Mouse (Mus musculus) mesoderm, embryonic 11.5 days (tissue): ENCODE results near the gene Otof.

ENCODE experiments used
- DNase-seq: peaks from one replicate; pipeline ENCODE4 v3.0.0-alpha.2; 2012; ENCODE audit warnings: low read depth, low spot score

Otof gene

DNA sequence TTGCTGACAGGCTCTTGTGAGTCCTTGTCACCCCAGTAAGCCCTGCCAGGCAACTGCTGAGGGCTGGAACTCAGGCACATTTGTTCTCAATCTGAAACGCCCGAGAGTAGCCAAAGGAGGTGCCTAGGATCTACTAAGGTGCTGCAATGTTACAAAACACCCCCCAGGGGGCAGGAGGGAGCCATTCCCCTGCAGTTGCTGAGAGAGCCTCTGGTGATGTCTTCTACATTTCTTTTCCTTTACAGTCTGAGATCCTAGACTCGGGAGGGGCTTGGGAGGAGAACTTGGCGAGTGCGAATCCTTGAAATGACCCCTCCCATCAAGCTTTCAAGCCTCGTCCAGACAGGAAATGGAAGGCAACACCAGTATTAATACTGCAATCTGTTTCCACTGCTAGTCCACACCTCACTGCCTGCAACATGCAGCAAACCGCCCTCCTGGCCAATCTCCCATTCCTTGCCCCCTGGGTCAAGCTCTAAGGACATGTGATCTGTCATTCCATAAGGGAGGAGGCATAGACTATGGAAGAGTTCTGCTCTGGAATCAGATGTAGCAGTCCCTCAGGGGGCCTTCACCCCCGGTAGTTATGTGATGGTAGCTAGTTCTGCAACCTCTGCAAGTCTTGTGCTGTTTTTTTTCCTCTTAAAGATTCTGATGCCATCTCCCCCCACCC lies 38.0 kb downstream of the Otof start:
- peak; percentile 73 for DNase-seq

DNA sequence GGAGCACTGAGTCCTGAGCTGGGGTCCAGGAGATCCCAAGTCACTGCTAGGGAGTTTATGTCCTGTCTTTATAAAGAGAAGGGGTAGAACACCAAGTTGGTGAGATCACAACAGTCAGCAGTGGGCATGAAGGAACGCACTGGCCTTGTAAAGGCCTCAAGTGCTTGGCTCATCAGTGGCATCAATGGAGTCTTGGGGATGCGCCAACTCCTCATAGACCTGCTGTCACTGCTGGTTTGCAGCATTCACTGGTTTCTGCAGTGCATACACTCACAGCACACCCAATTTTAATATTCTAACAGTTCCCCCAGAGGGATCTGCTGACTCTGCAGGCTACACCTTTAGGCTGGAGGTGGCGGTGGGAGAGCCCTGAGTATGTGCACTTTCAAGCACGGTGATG lies 38.6 kb downstream of the Otof start:
- DNase-seq = no peak

DNA sequence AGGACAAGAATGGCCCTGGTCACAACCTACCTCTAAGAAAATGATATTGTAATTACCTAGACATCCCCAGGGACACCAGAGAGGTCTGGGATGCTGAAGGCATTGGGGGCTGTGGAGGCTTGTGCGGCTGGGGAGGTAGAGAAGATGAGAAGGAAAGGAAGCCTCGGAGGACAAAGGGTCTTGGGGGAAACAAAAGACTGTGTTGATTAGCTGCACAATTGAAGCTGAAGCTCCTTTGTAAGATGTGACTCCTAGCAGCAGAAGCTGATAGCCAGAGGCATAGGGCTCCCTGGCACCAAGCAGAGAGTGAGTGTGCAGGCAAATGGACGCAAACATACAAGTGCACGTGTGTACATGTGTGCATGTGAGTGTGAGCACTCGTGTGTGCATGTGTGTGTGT lies 45.1 kb downstream of the Otof start:
- DNase-seq = no peak

DNA sequence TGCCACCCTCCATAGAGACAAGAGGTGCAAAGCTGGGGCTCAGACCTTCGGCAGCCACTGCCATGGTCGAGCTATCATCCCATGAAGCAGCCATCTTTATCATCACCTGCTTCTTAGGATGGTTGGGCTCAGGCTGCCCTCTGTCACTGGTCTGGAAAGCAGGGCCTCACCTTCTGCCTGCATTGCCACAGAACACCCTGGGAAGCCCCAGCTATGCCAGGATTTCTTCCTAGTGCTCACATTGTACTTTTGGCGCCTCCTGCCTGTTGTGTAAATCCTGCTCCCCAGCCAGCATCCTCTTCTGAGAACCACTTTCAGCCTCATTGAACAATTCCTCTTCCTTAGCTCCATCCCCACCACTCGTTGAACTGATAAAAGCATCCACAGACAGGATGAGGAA lies 45.9 kb downstream of the Otof start:
- no peak for DNase-seq

DNA sequence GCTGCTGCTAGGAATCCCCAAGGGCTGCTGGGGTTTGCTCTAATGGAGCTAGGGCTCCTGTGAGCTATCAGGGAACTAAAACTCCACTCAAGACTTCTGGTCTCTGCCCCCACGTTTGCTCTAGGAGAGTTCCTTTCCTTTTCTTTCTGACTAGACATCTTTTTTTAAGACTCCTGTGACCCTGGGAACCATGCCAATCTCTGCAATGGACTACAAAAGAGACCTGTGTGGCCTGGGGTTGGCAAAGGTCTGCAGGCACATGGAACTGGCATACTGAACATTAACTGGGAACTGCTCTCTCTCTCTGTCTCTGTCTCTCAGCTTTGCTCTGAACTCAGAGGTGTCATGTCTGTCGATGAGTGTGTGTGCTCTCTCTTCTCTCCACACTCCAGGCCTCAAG lies 46.4 kb downstream of the Otof start:
- no peak for DNase-seq

DNA sequence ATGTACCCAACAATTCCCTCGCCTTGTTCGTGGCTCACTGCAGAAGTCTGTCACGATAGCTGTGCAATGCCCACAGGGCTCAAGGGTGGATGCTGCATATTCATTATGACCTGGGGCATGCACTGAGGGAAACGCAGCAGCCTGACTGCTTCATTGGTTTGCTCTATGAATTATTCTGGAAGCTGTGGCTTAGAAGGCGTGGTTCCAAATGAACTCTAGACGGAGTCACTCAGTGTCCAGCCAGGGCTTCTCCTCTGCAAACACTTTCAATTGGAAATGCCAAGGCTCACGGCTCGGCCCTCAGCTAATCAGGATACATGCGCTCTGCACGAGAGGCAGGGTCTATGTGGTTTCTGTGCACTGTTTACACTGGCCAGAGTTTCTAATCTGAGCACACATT lies 50.2 kb downstream of the Otof start:
- no peak for DNase-seq

DNA sequence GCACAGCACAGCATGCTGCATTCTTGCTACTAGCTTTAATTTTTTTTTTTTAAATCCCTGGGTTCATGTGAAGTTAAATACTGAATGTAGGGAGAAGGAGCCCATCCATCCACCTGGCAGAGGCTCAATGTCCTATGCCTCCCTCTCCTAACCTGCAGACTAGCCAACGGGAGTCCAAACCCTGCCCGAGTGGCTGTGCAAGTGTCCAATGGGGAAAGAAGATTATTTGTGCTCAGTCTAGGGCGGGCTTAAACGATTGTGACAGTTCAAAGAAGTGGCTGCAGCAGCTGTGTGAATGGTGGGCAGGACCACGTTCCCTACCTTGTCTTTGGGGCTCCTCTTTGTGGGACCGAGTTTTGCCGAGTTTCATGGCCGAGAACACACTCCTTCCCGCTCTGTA lies 54.9 kb downstream of the Otof start:
- peak; percentile 33 for DNase-seq

DNA sequence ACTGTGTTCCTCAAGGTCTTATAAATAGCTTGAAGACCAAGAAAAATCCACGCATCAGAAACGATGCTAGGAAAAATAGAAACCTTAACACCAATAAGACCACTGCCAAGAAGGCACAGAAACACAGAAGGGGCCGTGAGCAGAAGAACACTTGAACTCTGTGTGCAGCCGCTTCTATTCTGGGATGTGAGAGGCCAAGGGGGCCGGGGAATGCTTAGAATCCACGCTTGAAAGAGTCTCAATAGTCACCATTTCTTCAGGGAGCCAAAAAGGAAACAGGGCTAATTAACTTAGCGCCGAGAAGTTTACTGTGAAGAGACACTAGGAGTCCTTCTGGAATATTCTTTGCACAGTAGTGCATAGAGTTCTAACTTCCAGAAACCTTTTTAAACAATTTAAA lies 60.6 kb downstream of the Otof start:
- DNase-seq = peak; percentile 26

DNA sequence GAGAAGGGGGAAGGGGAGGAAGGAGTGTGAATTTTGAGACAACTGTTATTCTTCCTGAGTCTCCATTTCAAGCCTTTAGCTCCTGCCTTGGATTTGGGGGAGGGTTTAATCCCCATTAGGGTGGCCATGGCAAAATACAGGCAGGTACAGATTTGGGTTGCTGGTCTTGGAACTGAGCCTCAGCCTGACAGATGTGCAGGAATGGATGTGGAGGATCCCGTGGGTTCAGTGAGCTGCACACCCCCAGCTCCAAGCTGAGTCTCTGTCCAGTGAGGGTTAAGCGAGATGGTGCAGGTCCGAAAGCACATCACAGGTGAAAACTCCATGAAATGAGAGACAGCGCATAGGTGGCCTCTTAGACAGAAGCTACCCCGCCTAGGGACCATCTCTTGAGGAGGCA lies 61.2 kb downstream of the Otof start:
- no peak for DNase-seq

DNA sequence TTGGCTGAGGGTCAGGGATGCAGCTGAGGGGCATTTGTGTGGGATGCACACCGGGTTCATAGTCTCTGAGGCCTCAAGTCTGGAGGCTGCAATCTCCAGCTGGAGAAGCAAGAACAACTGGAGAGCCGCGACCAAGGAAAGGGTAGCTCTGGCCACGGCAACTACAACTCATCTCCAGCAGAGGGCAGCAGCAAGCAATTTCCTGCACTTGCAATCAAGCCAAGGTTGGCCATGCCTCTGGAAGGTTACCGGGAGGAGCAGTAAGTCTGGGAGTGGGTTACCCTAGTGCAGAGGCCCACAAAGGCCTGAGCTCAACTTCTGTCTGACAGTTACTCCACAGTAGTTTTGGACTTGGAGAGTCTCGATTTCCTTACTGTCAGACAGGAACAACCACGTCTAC lies 70.3 kb downstream of the Otof start:
- peak; percentile 79 for DNase-seq

DNA sequence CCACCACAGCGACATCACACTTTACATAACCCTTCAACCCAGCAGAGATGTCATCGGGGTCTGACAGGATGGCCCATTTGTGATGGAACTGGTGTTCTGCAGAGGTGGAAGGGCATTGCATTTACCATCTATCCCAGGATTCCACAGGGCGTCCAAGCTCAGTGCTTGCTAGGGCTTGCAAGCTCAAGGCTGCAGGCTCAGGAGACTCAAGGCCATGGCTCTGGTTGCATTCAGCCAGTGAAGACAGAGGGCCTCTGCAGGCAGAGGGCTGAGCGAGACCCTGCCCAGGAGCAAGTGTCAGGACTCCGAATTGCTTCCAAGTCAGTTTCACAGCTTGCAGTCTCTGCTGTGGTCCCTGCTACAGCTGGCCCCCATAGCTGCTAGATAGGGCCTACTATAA lies 71.9 kb downstream of the Otof start:
- DNase-seq = no peak

DNA sequence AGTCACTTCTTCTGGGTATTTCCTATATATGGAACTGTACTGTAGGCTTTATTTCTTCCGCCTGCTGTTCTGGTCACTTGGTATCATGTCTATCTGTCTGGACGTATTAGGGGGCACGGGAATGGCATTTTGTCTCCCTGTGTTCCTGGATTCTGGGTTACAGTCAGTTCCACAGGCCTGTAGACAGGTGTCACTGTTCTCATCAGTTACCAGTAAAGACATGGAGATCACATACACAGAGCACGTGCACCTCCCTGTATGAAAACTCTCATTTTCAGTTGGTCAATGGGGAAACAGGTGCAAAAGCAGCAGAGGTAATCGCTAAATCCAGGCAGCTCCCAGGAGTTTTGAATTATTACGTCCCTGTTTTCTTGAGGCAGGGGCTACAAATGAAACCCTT lies 74.0 kb downstream of the Otof start:
- DNase-seq = no peak

DNA sequence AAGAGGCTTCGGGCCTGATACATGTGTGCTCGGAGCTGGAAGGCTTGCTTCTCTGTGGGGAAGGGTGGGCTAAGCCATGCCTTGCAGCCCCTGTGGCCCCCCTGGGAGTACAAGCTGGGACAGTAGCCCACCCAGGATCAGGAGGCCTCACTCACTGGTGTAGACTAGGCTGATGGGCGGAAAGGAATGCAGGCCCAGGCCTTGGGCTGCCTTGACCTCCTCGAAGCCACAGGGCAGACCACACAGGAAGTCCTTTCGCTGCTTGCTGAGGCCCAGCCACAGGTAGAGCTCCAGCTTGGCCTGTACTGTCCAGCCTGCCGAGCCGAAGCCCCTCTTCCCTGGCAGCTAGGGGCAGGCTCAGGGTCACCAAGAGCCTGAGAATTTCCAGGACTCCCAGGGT lies 78.9 kb downstream of the Otof start:
- peak; percentile 13 for DNase-seq

DNA sequence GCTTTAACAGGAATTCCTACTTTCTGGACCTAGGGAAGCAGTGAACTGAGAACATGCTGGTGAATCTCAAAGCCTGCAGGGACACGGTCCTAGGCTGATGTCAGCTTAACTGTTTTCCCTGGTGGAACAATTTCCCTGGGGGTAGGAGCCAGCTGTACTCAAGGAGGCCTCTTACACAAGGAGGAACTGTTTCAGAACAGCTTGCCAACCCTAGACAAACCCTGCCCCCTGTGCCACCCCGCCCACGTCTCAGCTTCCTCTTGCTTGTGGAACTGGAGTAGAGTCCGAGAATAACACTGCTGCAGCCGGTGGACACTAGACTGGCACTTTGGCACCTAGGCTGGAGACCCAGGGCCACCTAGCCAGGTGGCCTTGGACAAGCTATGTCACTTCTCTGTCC lies 92.3 kb downstream of the Otof start:
- DNase-seq = no peak

DNA sequence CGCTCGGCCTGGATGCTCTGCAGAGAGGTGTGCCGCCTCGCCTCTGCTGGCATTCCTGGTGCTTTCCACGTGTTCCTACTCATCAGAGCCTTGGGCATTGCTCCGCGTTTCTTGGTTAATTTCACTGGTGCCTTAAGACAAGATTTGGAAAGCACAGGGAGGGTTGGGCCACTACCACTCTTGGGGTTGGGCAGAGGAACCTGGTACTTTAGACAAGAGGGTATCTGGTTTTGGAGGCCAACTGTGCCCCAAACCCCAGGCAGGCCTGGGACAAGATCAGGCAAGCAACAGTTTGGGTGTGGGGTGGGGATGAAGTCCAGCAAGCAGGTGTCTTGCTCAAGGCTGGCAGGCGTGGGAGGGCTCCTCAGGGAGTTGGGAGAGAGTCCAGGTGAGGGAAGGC lies 94.3 kb downstream of the Otof start:
- DNase-seq = no peak

DNA sequence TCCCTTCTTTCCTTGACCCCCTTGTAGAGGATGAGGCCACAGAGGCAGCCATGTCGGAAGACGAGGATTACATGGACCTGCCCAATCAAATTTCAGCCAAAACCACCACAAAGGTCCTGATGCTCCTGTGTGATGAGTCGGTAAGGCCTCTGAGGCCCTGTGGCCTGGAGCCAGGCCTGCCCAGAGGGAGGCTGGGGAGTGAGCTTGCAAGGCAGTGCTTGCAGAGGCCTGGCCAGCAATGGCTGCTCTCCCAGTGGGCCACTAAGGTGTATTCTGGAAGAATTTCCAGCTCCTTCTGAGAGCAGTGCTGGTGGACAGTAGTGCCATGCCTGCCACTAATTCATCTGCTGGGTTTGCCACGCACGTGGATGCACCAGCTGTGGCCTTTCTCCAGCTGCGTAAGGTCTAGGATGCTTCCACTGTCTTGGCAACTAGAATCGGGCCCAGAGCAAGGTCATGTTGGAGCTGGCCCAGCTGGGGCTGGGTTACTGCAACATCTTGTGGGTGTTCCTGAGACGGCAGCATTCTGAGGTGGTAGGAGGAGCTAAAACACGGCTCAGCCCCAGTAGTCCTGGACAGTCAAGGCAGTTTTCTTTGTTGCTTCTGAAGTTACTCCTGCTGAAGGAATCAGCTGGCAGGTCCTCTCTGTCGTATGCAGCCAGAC lies 103.2 kb downstream of the Otof start:
- DNase-seq = no peak

DNA sequence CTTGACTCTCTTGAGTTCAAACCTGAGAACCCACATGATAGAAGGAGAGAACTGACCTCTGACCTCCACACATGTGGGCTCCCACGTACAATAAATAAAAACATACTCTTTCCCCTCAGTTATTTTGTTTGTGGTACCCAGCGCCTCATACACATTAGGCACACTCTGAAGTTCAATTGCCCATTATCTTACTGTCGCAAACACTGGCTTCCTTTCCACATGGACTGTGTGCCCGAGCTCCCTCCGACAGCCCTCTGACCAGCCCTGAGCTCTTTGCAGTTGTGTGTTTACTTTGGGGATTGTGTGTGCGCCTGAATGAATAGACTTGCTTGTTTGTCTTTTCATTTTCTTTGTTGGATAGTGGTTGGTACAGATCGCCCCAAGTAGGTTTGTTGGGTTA lies 105.1 kb downstream of the Otof start:
- no peak for DNase-seq

DNA sequence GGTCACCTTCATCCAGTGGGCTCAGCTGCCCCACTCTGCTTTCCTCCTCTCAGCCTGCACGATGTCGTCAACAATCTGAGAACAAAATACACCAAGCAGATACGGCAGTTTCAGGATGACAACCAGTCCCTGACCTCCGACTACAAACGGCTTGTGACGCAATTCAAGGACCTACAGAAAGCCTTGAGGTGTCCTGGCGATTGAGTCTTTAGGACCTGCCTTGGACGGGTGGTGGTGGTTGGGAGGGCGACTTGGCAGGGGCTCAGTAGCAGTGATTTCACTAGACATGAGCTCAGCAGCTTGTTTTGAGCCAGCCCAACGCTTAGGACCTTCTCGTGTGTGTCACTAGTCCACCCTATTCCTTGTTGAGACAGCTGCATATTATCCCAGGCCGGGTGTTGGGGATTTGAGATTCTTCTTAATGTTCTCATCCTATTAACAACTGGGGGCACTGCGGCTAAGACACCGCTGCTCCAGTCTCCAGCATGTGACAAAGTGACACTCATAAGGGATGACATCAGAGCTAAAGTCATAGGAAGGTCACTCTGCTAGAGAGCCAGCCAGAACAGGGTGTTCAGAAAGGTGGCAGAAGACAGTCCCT lies 106.1 kb downstream of the Otof start:
- no peak for DNase-seq

DNA sequence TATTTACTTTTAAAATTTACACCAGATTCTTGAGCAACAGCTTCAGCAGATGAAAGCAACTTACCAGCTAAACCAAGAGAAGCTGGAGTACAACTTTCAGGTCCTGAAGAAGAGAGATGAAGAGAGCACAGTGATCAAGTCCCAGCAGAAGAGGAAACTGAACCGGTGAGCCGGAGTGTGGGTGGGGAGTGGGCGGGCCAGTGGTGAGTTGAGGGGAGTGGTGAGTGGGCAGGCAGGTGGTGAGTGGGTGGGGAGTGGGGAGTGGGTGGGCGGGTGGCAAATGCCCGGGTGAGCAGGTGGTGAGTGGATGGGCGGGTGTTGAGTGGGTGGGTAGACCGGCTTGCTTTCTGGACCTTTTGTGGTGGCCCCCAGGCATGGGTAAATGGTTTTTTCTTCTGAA lies 106.6 kb downstream of the Otof start:
- no peak for DNase-seq

DNA sequence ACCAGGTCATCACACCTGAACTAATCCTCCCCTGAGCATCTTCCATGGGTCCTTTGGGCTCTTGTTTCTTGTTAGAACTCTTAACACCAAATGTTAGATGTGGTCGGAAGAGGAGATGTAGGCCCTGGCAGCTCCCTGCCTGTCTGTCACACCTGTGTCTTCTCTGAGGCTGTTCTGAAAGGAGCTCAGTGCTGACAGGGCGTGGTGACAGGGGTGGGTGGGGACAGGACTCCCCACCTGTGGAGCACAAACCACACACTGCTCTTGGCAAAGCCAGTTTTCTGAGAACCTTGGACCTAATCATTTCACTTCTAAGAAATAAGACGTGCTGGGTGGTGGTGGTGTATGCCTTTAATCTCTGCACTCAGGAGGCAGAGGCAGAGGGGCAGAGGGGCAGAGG lies 108.1 kb downstream of the Otof start:
- DNase-seq = no peak

DNA sequence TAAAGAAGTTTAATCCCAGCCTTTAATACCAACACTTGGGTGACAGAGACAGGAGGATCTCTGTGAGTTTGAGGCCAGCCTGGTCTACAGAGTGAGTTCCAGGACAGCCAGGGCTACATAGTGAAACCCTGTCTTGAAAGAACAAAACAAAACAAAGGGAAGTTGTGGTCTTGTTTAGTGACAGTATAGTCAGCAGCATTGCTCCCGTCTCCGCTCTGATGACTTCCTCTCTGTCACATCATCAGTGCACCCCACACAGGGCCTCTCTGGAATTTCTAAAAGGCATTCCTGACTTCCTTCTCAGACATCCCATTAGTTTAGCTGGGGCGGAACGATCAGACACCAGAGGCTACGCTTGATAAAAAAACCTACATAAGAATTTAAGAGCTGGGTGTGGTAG lies 117.8 kb downstream of the Otof start:
- DNase-seq = no peak

DNA sequence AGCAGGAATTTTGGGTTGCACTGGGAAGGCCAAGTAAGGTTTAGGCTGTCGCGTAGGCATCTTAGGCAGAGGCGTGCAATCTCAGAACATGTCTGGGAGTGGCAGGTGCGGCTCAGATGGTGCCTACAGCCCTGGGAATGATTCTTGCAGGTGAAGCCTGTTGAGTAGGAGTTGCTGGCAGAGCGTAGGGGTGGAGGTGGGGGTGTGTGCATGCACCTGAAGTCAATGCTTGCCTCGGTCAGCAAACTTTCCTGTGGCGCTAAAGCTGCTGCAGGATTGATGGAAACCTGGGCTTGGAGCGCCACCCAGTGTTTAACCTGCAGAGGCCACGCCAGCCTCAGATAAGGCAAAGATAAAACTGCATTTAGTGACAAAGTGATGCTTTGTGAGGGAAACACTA lies 118.6 kb downstream of the Otof start:
- DNase-seq = peak; percentile 74

DNA sequence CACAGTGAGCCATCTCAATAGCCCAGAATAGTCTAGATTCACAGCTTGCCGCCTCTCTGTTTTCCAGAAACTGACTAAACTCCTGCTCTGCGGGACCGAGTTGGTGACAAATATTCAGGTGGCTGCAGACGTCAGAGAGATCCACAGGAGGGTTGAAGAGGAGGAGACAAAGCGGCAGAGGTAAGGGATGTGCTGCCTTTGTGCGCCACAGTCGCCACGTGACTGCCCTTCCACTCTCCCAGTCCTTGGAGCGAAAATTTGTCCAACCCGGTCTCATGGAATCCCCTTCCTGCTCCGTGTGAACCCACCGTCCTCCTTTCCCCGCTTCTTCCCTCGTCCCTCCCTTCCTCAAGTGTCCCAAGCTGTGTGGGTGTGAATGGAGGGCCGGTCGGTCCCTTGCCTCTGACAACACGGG lies 119.1 kb downstream of the Otof start:
- DNase-seq = peak; percentile 8
